Mouse (Mus musculus): Measurements from ENCODE around the gene Chchd3.

DNA sequence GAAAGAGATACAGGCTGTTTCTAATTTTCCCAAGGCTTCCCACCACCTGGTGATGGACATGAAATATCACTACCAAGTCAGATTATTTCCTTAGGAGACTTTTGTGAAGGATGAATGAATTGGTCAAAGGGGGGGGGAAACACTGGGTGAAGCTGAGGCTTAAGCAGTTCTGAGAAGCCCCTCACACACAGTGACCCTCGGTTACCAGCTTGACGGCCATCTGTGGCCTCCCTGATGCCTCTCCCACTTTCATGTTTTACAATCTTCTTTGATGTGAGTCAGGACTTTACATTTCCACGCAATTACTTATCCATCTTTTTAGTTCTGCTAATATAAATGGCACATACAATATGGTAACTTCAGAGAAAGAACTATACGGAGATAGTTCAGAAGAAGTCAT is 252.3 kb downstream of the Chchd3 start:
- TF ChIP-seq CTCF (IDR thresholded peaks at IDR 0.05; ENCODE audit: control insufficient read depth, insufficient read depth, low read length) (no peak), POLR2A (IDR thresholded peaks at IDR 0.05; ENCODE audit: borderline replicate concordance, control insufficient read depth, low read depth, low read length) (no peak)
